ENCODE assay signal across 29 mouse cellular contexts in genomic region chr3:84586736-84587135, GRCm38 (mm10). TPM values are rescaled to one million over a fixed set of nuclear protein-coding genes. Genes with fewer than 3 reads are reported as not detected.
DNase-seq lines count a peak whose midpoint lies in the region; ATAC-seq and TF ChIP-seq lines count a peak whose summit lies in the region.
"Had no signal": no experiment of that assay in that cellular context is flagged by ENCODE, and none has a peak within 500 bp of the region (broad histone marks: within the 10 kb centered on the region; RNA-seq: fewer than 3 reads in every experiment).

No protein-coding gene starts in this region.

- no peak overlapping the region for H3K4me3 ChIP-seq in heart, embryonic 13.5 days
- H3K4me3 ChIP-seq in heart, adult 2 months, result no peak overlapping the region
- no peak overlapping the region for H3K4me3 ChIP-seq in lung, embryonic 15.5 days
- H3K4me3 ChIP-seq: embryonic facial prominence, embryonic 15.5 days; hindbrain, embryonic 13.5 days; limb, embryonic 10.5 days; midbrain, embryonic 15.5 days; neural tube, embryonic 13.5 days had no signal

- no peak for DNase-seq in heart, adult 2 months
- no peak for DNase-seq in lung, postnatal 25 days (ENCODE audit: low spot score)
- DNase-seq in layer of hippocampus, adult 9-10 months (ENCODE audit: low spot score), result no peak
- DNase-seq: adrenal gland, postnatal 14 days; B cell, adult 2 months; cerebellum, adult 8-10 months; cerebellum, postnatal 36 days; kidney, adult 11 months; liver; retina, postnatal 1 day; right cerebral cortex, postnatal 25 days; spleen, adult 18-20 months had no signal

- H3K9me3 ChIP-seq in heart, embryonic 13.5 days, result no peaks in the 10 kb centered on the region
- no peaks in the 10 kb centered on the region for H3K9me3 ChIP-seq in lung, embryonic 15.5 days
- H3K9me3 ChIP-seq: embryonic facial prominence, embryonic 15.5 days; G1E; hindbrain, embryonic 13.5 days; limb, embryonic 10.5 days; midbrain, embryonic 15.5 days; neural tube, embryonic 13.5 days had no signal

- no peak for TF ChIP-seq POLR2A in heart, adult 2 months (IDR thresholded peaks at IDR 0.05; ENCODE audit: insufficient read depth, low read depth, low read length)

- no peak for TF ChIP-seq CTCF in heart, adult 2 months (IDR thresholded peaks at IDR 0.05)

- ATAC-seq in heart, embryonic 13.5 days (ENCODE audit: extremely low read depth, insufficient number of reproducible peaks, low FRiP score, low TSS enrichment), result no peak
- no peak for ATAC-seq in lung, embryonic 15.5 days (ENCODE audit: borderline replicate concordance, extremely low read depth, low FRiP score, low TSS enrichment)
- peak; percentile 61 for ATAC-seq in common myeloid progenitor, adult 5-6 weeks (replicated peaks; ENCODE audit: low read depth, poor library complexity, severe bottlenecking)
- peak; percentile 76 for ATAC-seq in megakaryocyte progenitor cell, adult 5-6 weeks (replicated peaks; ENCODE audit: poor library complexity)
- ATAC-seq: forebrain, embryonic 14.5 days; midbrain, embryonic 15.5 days had no signal

- peak overlapping the region; percentile 88 for H3K27ac ChIP-seq in heart, embryonic 13.5 days (replicated peaks)
- H3K27ac ChIP-seq in heart, adult 2 months, result no peak overlapping the region
- H3K27ac ChIP-seq in lung, embryonic 15.5 days, result peak overlapping the region; percentile 37; the same call in 1 of the 2 replicates
- H3K27ac ChIP-seq: embryonic facial prominence, embryonic 15.5 days; hindbrain, embryonic 13.5 days; kidney, postnatal 0 days; limb, embryonic 10.5 days; macrophage; midbrain, embryonic 15.5 days; neural tube, embryonic 13.5 days had no signal

- no peak for TF ChIP-seq EP300 in heart, adult 2 months (IDR thresholded peaks at IDR 0.05; ENCODE audit: insufficient read depth, low read depth, low read length)

- H3K9ac ChIP-seq in heart, embryonic 13.5 days, result no peak overlapping the region
- no peak overlapping the region for H3K9ac ChIP-seq in heart, adult 2 months (ENCODE audit: low read depth, low read length)
- no peak overlapping the region for H3K9ac ChIP-seq in lung, embryonic 15.5 days
- H3K9ac ChIP-seq: embryonic facial prominence, embryonic 15.5 days; hindbrain, embryonic 13.5 days; midbrain, embryonic 15.5 days; neural tube, embryonic 13.5 days had no signal

- H3K4me2 ChIP-seq in heart, embryonic 13.5 days, result peak overlapping the region; percentile 39
- no peak overlapping the region for H3K4me2 ChIP-seq in lung, embryonic 15.5 days
- H3K4me2 ChIP-seq: embryonic facial prominence, embryonic 15.5 days; hindbrain, embryonic 13.5 days; midbrain, embryonic 15.5 days; neural tube, embryonic 13.5 days had no signal

- WGBS in heart, embryonic 13.5 days, result 16% methylated on average over 5 of the region's 5 CpGs
- 21% methylated on average over 5 of the region's 5 CpGs for WGBS in heart, adult 2 months
- WGBS in lung, embryonic 15.5 days, result 22% methylated on average over 5 of the region's 5 CpGs

- peaks cover 54% of the 10 kb centered on the region for H3K4me1 ChIP-seq in heart, embryonic 13.5 days
- H3K4me1 ChIP-seq in heart, adult 2 months (ENCODE audit: control insufficient read depth, insufficient read depth, low read length), result no peaks in the 10 kb centered on the region; the same call in 1 of the 2 replicates
- H3K4me1 ChIP-seq in lung, embryonic 15.5 days, result peaks cover 22% of the 10 kb centered on the region

- intact Hi-C loops in heart, adult 2 months (cut with DNase I), result loop anchor here (10.0 kb wide), 1 partner anchor 988 kb away; the partner anchor contains the start of gene Gatb

- H3K27me3 ChIP-seq in heart, embryonic 13.5 days (replicated peaks), result no peaks in the 10 kb centered on the region
- H3K27me3 ChIP-seq in heart, adult 2 months (ENCODE audit: control insufficient read depth, insufficient read depth, low read length), result no peaks in the 10 kb centered on the region
- no peaks in the 10 kb centered on the region for H3K27me3 ChIP-seq in lung, embryonic 15.5 days
- H3K27me3 ChIP-seq: CH12.LX; embryonic facial prominence, embryonic 15.5 days; hindbrain, embryonic 13.5 days; neural tube, embryonic 13.5 days had no signal

- H3K79me2 ChIP-seq in heart, adult 2 months (replicated peaks; ENCODE audit: control insufficient read depth, insufficient read depth, low read length), result no peaks in the 10 kb centered on the region

- H3K36me3 ChIP-seq in heart, embryonic 13.5 days, result no peaks in the 10 kb centered on the region
- H3K36me3 ChIP-seq in heart, adult 2 months (ENCODE audit: control insufficient read depth, insufficient read depth, low read length), result no peaks in the 10 kb centered on the region
- no peaks in the 10 kb centered on the region for H3K36me3 ChIP-seq in lung, embryonic 15.5 days
- H3K36me3 ChIP-seq: embryonic facial prominence, embryonic 15.5 days; G1E; hindbrain, embryonic 13.5 days; limb, embryonic 10.5 days; midbrain, embryonic 15.5 days; neural tube, embryonic 13.5 days had no signal

RNA-seq across cellular contexts. Expression of gene Arfip1, which starts 4.3 kb away (rescaled TPM):
- 42.5 and 47.2 TPM in 2 replicates for polyA plus RNA-seq in heart, embryonic 13.5 days (2015; fragmentation: Nextera tagmentation; extraction: Ambion mirVana)
- 10 to 100 TPM; 14.8 TPM for total RNA-seq in heart, adult 2 months (2021)
- polyA plus RNA-seq in heart, adult 2 months (2012; rRNA removed), result 5.6 and 9.8 TPM in 2 replicates
- 55.1 and 60.8 TPM in 2 replicates for polyA plus RNA-seq in lung, embryonic 15.5 days (2015; fragmentation: Nextera tagmentation; extraction: Ambion mirVana)
- total RNA-seq in common myeloid progenitor, adult 5-6 weeks (2017), result 32.2 and 43.4 TPM in 2 replicates
- total RNA-seq in megakaryocyte progenitor cell, adult 5-6 weeks (2015), result 20.8 and 21.3 TPM in 2 replicates
- total RNA-seq in megakaryocyte progenitor cell, adult 5-6 weeks (2017), result 32.4 and 33.8 TPM in 2 replicates

RNA-seq across cellular contexts. Expression of gene Tigd4, which starts 6.6 kb away (rescaled TPM):
- 0.05 and 0.06 TPM in 2 replicates for polyA plus RNA-seq in heart, embryonic 13.5 days (2015; fragmentation: Nextera tagmentation; extraction: Ambion mirVana)
- total RNA-seq in heart, adult 2 months (2021), result under 1 TPM in 1 of 2 experiments, not detected in 1; 0.08 TPM
- polyA plus RNA-seq in heart, adult 2 months (2012; rRNA removed), result not detected in 2 replicates
- 0.10 and 0.15 TPM in 2 replicates for polyA plus RNA-seq in lung, embryonic 15.5 days (2015; fragmentation: Nextera tagmentation; extraction: Ambion mirVana)
- total RNA-seq in common myeloid progenitor, adult 5-6 weeks (2017), result not detected in 2 replicates
- total RNA-seq in megakaryocyte progenitor cell, adult 5-6 weeks (2015), result not detected in 2 replicates
- total RNA-seq in megakaryocyte progenitor cell, adult 5-6 weeks (2017), result not detected in 2 replicates
- total RNA-seq: adrenal gland, postnatal 14 days; CH12.LX had no signal
- polyA plus RNA-seq: forebrain, embryonic 14.5 days; G1E; gonadal fat pad, adult 2 months; hindbrain, embryonic 13.5 days; large intestine, adult 2 months; limb, embryonic 10.5 days; macrophage; midbrain, embryonic 15.5 days; neural tube, embryonic 13.5 days; thymus, postnatal 0 days had no signal

Comparison
In these comparisons a context has a peak if more than half of its experiments do, and no peak if none do; other contexts are left out.
1. ATAC-seq: peak in common myeloid progenitor, adult 5-6 weeks (single experiment) and megakaryocyte progenitor cell, adult 5-6 weeks (single experiment); none in heart, embryonic 13.5 days (single experiment) and lung, embryonic 15.5 days (single experiment).